Mouse (Mus musculus) cortical plate, adult 2 months (tissue): Measurements from ENCODE around the gene Abca13.

Source experiments
- CTCF ChIP-seq: fragments of 200-500 bp; IDR thresholded peaks from 2 replicates; pipeline ENCODE4 v1.5.1; 2011; ENCODE audit warnings: mild to moderate bottlenecking, control low read depth, low read length; ENCODE audit not compliant: insufficient read depth; ENCODE audit errors: extremely low read depth
- POLR2A ChIP-seq: fragments of 200-500 bp; IDR thresholded peaks from 2 replicates; pipeline ENCODE4 v1.6.1; 2011; ENCODE audit warnings: mild to moderate bottlenecking, low read length, control low read depth; ENCODE audit not compliant: insufficient read depth; ENCODE audit errors: extremely low read depth

- no peak for TF ChIP-seq POLR2A
- peak; percentile 44 for TF ChIP-seq CTCF
These were observed 156.0 kb downstream of the Abca13 start for GRCm38 (mm10) chr11:9347724-9348123.
